Mouse (Mus musculus) hindbrain, embryonic 12.5 days (tissue): ENCODE results near the gene Ccdc60. TPM values are rescaled to one million over a fixed set of nuclear protein-coding genes. Genes with fewer than 3 reads are reported as not detected.

Experiments
- ATAC-seq: fragments of 200-750 bp; cut with Nextera tagmentation; 2 replicates; pipeline ENCODE4 v1.8.0; 2017; ENCODE audit warnings: moderate TSS enrichment; ENCODE audit not compliant: low FRiP score
- H3K27ac ChIP-seq: fragments of 300-500 bp; sonication (generic); 2 replicates; pipeline ENCODE4 v1.5.1; 2016; ENCODE audit warnings: mild to moderate bottlenecking
- H3K27me3 ChIP-seq: fragments of 300-500 bp; sonication (generic); 2 replicates; pipeline ENCODE4 v1.6.1; 2016; ENCODE audit warnings: mild to moderate bottlenecking
- H3K36me3 ChIP-seq: fragments of 300-500 bp; sonication (generic); 2 replicates; pipeline ENCODE4 v1.6.1; 2016; ENCODE audit warnings: mild to moderate bottlenecking
- H3K4me1 ChIP-seq: fragments of 300-500 bp; sonication (generic); 2 replicates; pipeline ENCODE4 v1.6.1; 2016
- H3K4me2 ChIP-seq: fragments of 300-500 bp; sonication (generic); replicated peaks from 2 replicates; pipeline ENCODE4 v1.6.1; 2016; ENCODE audit warnings: mild to moderate bottlenecking
- H3K4me3 ChIP-seq: fragments of 300-500 bp; sonication (generic); 2 replicates; pipeline ENCODE4 v1.5.1; 2016; ENCODE audit warnings: mild to moderate bottlenecking
- H3K9ac ChIP-seq: fragments of 300-500 bp; sonication (generic); 2 replicates; pipeline ENCODE4 v1.6.1; 2016; ENCODE audit warnings: mild to moderate bottlenecking, moderate library complexity
- H3K9me3 ChIP-seq: fragments of 300-500 bp; sonication (generic); replicated peaks from 2 replicates; pipeline ENCODE4 v1.6.1; 2016; ENCODE audit warnings: mild to moderate bottlenecking
- WGBS: fragments of 180-500 bp; shearing (Covaris S2); methylation state at CpG from one replicate; pipeline ENCODE4 v1.1.7; 2016; 5-methylcytosine and 5-hydroxymethylcytosine counted together
- polyA plus RNA-seq: library from polyadenylated mRNA; unstranded; fragments of >200 nt; fragmentation: Nextera tagmentation; extraction: Ambion mirVana; gene quantifications from 2 replicates; pipeline ENCODE4 v1.2.1, GENCODE M21; 2016

Gene Ccdc60
- polyA plus RNA-seq, 1 experiment from 2014 or later = 2.4 TPM

GRCm38 (mm10) chr5:116269212-116270145 lies 19.3 kb downstream of the Ccdc60 start:
- no peak overlapping the region for H3K9ac ChIP-seq
- H3K9me3 ChIP-seq = no peaks in the 10 kb centered on the region
- H3K4me3 ChIP-seq = no peak overlapping the region
- no peak overlapping the region for H3K27ac ChIP-seq
- no peak overlapping the region for H3K4me2 ChIP-seq
- H3K4me1 ChIP-seq = peaks cover 27% of the 10 kb centered on the region
- H3K27me3 ChIP-seq = no peaks in the 10 kb centered on the region
- H3K36me3 ChIP-seq = no peaks in the 10 kb centered on the region
- 76% methylated on average over 17 of the region's 17 CpGs for WGBS
- no peak for ATAC-seq

GRCm38 (mm10) chr5:116262689-116263088 lies 26.1 kb downstream of the Ccdc60 start:
- no peaks in the 10 kb centered on the region for H3K9me3 ChIP-seq
- no peak overlapping the region for H3K4me3 ChIP-seq
- H3K4me2 ChIP-seq = no peak overlapping the region
- no peaks in the 10 kb centered on the region for H3K27me3 ChIP-seq
- no peak overlapping the region for H3K9ac ChIP-seq
- WGBS = 91% methylated on average over 2 of the region's 2 CpGs
- no peak overlapping the region for H3K27ac ChIP-seq
- no peak for ATAC-seq
- H3K36me3 ChIP-seq = no peaks in the 10 kb centered on the region
- peaks cover 9% of the 10 kb centered on the region; the same call in 1 of the 2 replicates for H3K4me1 ChIP-seq

GRCm38 (mm10) chr5:116261944-116262343 lies 26.8 kb downstream of the Ccdc60 start:
- Histone ChIP-seq H3K27me3 (no peaks in the 10 kb centered on the region), H3K4me1 (peaks cover 9% of the 10 kb centered on the region; the same call in 1 of the 2 replicates), H3K4me2 (no peak overlapping the region), H3K27ac (no peak overlapping the region), H3K4me3 (no peak overlapping the region), H3K36me3 (no peaks in the 10 kb centered on the region), H3K9ac (no peak overlapping the region), H3K9me3 (no peaks in the 10 kb centered on the region)
- WGBS = 91% methylated on average over 5 of the region's 5 CpGs
- no peak for ATAC-seq

- Histone ChIP-seq H3K36me3 (no peaks in the 10 kb centered on the region), H3K27ac (no peak overlapping the region), H3K4me2 (no peak overlapping the region), H3K9ac (no peak overlapping the region), H3K27me3 (no peaks in the 10 kb centered on the region), H3K9me3 (no peaks in the 10 kb centered on the region), H3K4me3 (no peak overlapping the region), H3K4me1 (peaks cover 9% of the 10 kb centered on the region; the same call in 1 of the 2 replicates)
- WGBS = 80% methylated on average over 5 of the region's 5 CpGs
- no peak for ATAC-seq
These were observed 28.4 kb downstream of the Ccdc60 start for GRCm38 (mm10) chr5:116260356-116260755.

- Histone ChIP-seq H3K9ac (no peak overlapping the region), H3K4me2 (no peak overlapping the region), H3K36me3 (no peaks in the 10 kb centered on the region), H3K9me3 (no peaks in the 10 kb centered on the region), H3K4me3 (no peak overlapping the region), H3K27me3 (no peaks in the 10 kb centered on the region), H3K4me1 (peaks cover 9% of the 10 kb centered on the region; the same call in 1 of the 2 replicates), H3K27ac (no peak overlapping the region)
- 66% methylated on average over 8 of the region's 8 CpGs for WGBS
- no peak for ATAC-seq
These were observed 30.4 kb downstream of the Ccdc60 start for GRCm38 (mm10) chr5:116258321-116258860.

- H3K9ac ChIP-seq = no peak overlapping the region
- no peaks in the 10 kb centered on the region for H3K9me3 ChIP-seq
- no peak overlapping the region for H3K27ac ChIP-seq
- H3K27me3 ChIP-seq = no peaks in the 10 kb centered on the region
- 91% methylated on average over 4 of the region's 4 CpGs for WGBS
- H3K4me2 ChIP-seq = no peak overlapping the region
- ATAC-seq = no peak
- H3K36me3 ChIP-seq = no peaks in the 10 kb centered on the region
- peaks cover 6% of the 10 kb centered on the region; the same call in 1 of the 2 replicates for H3K4me1 ChIP-seq
- no peak overlapping the region for H3K4me3 ChIP-seq
These were observed 34.9 kb downstream of the Ccdc60 start for GRCm38 (mm10) chr5:116253914-116254313.

GRCm38 (mm10) chr5:116252186-116252585 lies 36.6 kb downstream of the Ccdc60 start:
- H3K36me3 ChIP-seq = no peaks in the 10 kb centered on the region
- no peak overlapping the region for H3K4me3 ChIP-seq
- ATAC-seq = no peak
- H3K27ac ChIP-seq = no peak overlapping the region
- H3K4me2 ChIP-seq = no peak overlapping the region
- no peaks in the 10 kb centered on the region for H3K9me3 ChIP-seq
- no peak overlapping the region for H3K9ac ChIP-seq
- H3K27me3 ChIP-seq = no peaks in the 10 kb centered on the region
- 87% methylated on average over 6 of the region's 6 CpGs for WGBS
- H3K4me1 ChIP-seq = no peaks in the 10 kb centered on the region

GRCm38 (mm10) chr5:116246642-116247041 lies 42.1 kb downstream of the Ccdc60 start:
- Histone ChIP-seq H3K4me1 (no peaks in the 10 kb centered on the region), H3K9ac (no peak overlapping the region), H3K4me2 (no peak overlapping the region), H3K27ac (no peak overlapping the region), H3K27me3 (no peaks in the 10 kb centered on the region), H3K9me3 (no peaks in the 10 kb centered on the region), H3K4me3 (no peak overlapping the region), H3K36me3 (no peaks in the 10 kb centered on the region)
- WGBS = 84% methylated on average over 7 of the region's 7 CpGs
- no peak for ATAC-seq

- Histone ChIP-seq H3K27ac (no peak overlapping the region), H3K9me3 (no peaks in the 10 kb centered on the region), H3K36me3 (no peaks in the 10 kb centered on the region), H3K4me2 (no peak overlapping the region), H3K4me3 (no peak overlapping the region), H3K27me3 (no peaks in the 10 kb centered on the region), H3K9ac (no peak overlapping the region), H3K4me1 (no peaks in the 10 kb centered on the region)
- ATAC-seq = no peak
- WGBS = 80% methylated on average over 3 of the region's 3 CpGs
These were observed 44.3 kb downstream of the Ccdc60 start for GRCm38 (mm10) chr5:116244476-116244875.

- Histone ChIP-seq H3K27me3 (no peaks in the 10 kb centered on the region), H3K4me3 (no peak overlapping the region)
- 90% methylated on average over 8 of the region's 9 CpGs for WGBS
These were observed 45.2 kb downstream of the Ccdc60 start for GRCm38 (mm10) chr5:116243622-116244021.

GRCm38 (mm10) chr5:116231841-116232643 lies 56.7 kb downstream of the Ccdc60 start:
- Histone ChIP-seq H3K27me3 (no peaks in the 10 kb centered on the region), H3K9me3 (no peaks in the 10 kb centered on the region), H3K4me2 (peak overlapping the region; percentile 40), H3K9ac (no peak overlapping the region), H3K27ac (peak overlapping the region; percentile 40; the same call in 1 of the 2 replicates), H3K4me3 (0 out of 2 replicates have a peak overlapping the region, but pooled peaks have one; percentile 10), H3K4me1 (peaks cover 15% of the 10 kb centered on the region; the same call in 1 of the 2 replicates), H3K36me3 (no peaks in the 10 kb centered on the region)
- peak; percentile 42; the same call in 1 of the 2 replicates for ATAC-seq
- 24% methylated on average over 19 of the region's 19 CpGs for WGBS

More at GRCm38 (mm10) chr5:116243622-116244021, 45.2 kb downstream of the Ccdc60 start:
- Histone ChIP-seq H3K9ac (no peak overlapping the region), H3K4me1 (no peaks in the 10 kb centered on the region), H3K36me3 (no peaks in the 10 kb centered on the region), H3K4me2 (no peak overlapping the region), H3K27ac (no peak overlapping the region), H3K9me3 (no peaks in the 10 kb centered on the region)
- ATAC-seq = no peak

- Histone ChIP-seq H3K9me3 (no peaks in the 10 kb centered on the region), H3K36me3 (no peaks in the 10 kb centered on the region), H3K4me2 (no peak overlapping the region), H3K27me3 (no peaks in the 10 kb centered on the region), H3K9ac (no peak overlapping the region), H3K4me1 (peaks cover 10% of the 10 kb centered on the region; the same call in 1 of the 2 replicates), H3K27ac (no peak overlapping the region), H3K4me3 (no peak overlapping the region)
- WGBS = 86% methylated on average over 6 of the region's 6 CpGs
- no peak for ATAC-seq
These were observed 60.4 kb downstream of the Ccdc60 start for GRCm38 (mm10) chr5:116228414-116228813.
